Mouse (Mus musculus): ENCODE results near the gene Lpin1. TPM values are rescaled to one million over a fixed set of nuclear protein-coding genes. Genes with fewer than 3 reads are reported as not detected.

Gene Lpin1
- polyA plus RNA-seq, 1 experiment from 2014 or later: 8.1 TPM

DNA sequence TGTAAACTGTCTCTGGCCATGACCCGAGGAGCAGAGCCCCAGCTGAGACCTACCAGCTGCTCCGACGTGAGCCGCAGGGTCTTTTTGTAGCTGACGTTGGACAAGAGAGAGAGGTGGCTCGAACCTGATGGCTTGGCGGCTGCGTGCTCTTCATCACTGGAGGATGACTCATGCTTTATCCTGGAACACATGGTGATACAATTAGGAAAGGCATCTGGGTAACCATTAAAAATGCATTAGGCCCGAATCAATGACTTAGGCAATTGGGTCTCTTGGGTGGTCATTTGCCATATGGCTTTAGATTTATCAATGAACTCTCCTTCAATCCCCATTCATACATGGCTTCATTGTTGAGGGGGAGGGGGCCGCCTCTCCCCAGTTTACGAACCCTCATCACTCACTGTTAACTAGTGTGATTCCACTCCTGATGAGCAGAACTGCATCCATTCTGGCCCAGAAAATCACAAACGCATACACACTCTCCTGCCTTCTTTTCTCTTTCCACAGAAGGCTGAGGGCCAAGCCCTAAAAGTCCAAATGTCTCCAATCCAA lies 61.9 kb downstream of the Lpin1 start:
- Histone ChIP-seq H3K9ac (ENCODE audit: low read length) (no peak overlapping the region), H3K4me3 (ENCODE audit: low read length) (no peak overlapping the region), H3K9me3 (ENCODE audit: control insufficient read depth, low read length) (no peaks in the 10 kb centered on the region), H3K4me2 (ENCODE audit: low read depth, low read length) (no peak overlapping the region), H3K27me3 (ENCODE audit: control insufficient read depth, insufficient read depth, low read depth, low read length) (no peaks in the 10 kb centered on the region), H3K4me1 (replicated peaks; ENCODE audit: control insufficient read depth, insufficient read depth, low read length) (no peaks in the 10 kb centered on the region), H3K36me3 (ENCODE audit: control insufficient read depth, insufficient read depth, low read length) (no peaks in the 10 kb centered on the region), H3K27ac (ENCODE audit: low read length) (no peak overlapping the region)
- ATAC-seq (ENCODE audit: low read depth): no peak
- 72% methylated on average over 12 of the region's 12 CpGs for WGBS

GRCm38 (mm10) chr12:16541606-16542005 lies 69.2 kb downstream of the Lpin1 start:
- Histone ChIP-seq H3K9ac (ENCODE audit: low read length) (no peak overlapping the region), H3K27me3 (ENCODE audit: control insufficient read depth, insufficient read depth, low read depth, low read length) (no peaks in the 10 kb centered on the region), H3K27ac (ENCODE audit: low read length) (no peak overlapping the region), H3K4me3 (ENCODE audit: low read length) (no peak overlapping the region), H3K4me2 (ENCODE audit: low read depth, low read length) (no peak overlapping the region), H3K9me3 (ENCODE audit: control insufficient read depth, low read length) (no peaks in the 10 kb centered on the region), H3K4me1 (replicated peaks; ENCODE audit: control insufficient read depth, insufficient read depth, low read length) (no peaks in the 10 kb centered on the region), H3K36me3 (ENCODE audit: control insufficient read depth, insufficient read depth, low read length) (no peaks in the 10 kb centered on the region)
- WGBS: 71% methylated on average over 5 of the region's 5 CpGs
- ATAC-seq (ENCODE audit: low read depth): no peak

GRCm38 (mm10) chr12:16540712-16541111 lies 70.1 kb downstream of the Lpin1 start:
- no peaks in the 10 kb centered on the region for H3K36me3 ChIP-seq (ENCODE audit: control insufficient read depth, insufficient read depth, low read length)
- no peaks in the 10 kb centered on the region for H3K9me3 ChIP-seq (ENCODE audit: control insufficient read depth, low read length)
- no peaks in the 10 kb centered on the region for H3K27me3 ChIP-seq (ENCODE audit: control insufficient read depth, insufficient read depth, low read depth, low read length)
- no peak overlapping the region for H3K27ac ChIP-seq (ENCODE audit: low read length)
- H3K4me2 ChIP-seq (ENCODE audit: low read depth, low read length): no peak overlapping the region
- no peak for ATAC-seq (ENCODE audit: low read depth)
- H3K9ac ChIP-seq (ENCODE audit: low read length): no peak overlapping the region
- no peaks in the 10 kb centered on the region for H3K4me1 ChIP-seq (replicated peaks; ENCODE audit: control insufficient read depth, insufficient read depth, low read length)
- 78% methylated on average over 8 of the region's 8 CpGs for WGBS
- H3K4me3 ChIP-seq (ENCODE audit: low read length): no peak overlapping the region

GRCm38 (mm10) chr12:16539965-16540661 lies 70.7 kb downstream of the Lpin1 start:
- Histone ChIP-seq H3K36me3 (ENCODE audit: control insufficient read depth, insufficient read depth, low read length) (no peaks in the 10 kb centered on the region), H3K27me3 (ENCODE audit: control insufficient read depth, insufficient read depth, low read depth, low read length) (no peaks in the 10 kb centered on the region), H3K27ac (ENCODE audit: low read length) (no peak overlapping the region), H3K9ac (ENCODE audit: low read length) (no peak overlapping the region), H3K9me3 (ENCODE audit: control insufficient read depth, low read length) (no peaks in the 10 kb centered on the region), H3K4me1 (replicated peaks; ENCODE audit: control insufficient read depth, insufficient read depth, low read length) (no peaks in the 10 kb centered on the region), H3K4me2 (ENCODE audit: low read depth, low read length) (no peak overlapping the region), H3K4me3 (ENCODE audit: low read length) (no peak overlapping the region)
- ATAC-seq (ENCODE audit: low read depth): no peak
- 76% methylated on average over 5 of the region's 5 CpGs for WGBS

DNA sequence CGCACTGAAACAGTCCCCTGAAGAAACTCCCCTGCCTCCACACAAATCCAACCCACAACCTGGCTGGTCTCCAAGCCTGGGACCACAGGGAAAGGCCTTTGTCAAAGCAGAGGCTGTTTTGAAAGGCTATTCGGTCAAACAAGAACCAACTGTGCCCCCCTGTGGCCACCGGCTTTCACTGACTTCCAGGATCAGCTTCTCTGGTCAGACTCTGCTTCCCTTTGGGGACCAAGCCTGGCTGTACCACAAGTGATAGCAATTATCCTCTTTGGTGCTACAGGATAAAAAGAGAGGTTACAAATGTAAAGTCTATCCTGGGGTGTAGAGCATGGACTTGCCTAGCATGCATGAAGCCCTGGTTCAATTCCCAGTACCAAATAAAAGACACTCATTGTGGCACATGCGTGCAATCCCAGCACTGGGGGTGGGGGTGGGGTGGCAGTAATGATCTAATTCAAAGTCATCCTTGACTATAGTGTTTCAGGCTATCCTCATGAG lies 77.4 kb downstream of the Lpin1 start:
- no peak overlapping the region for H3K27ac ChIP-seq (ENCODE audit: low read length)
- ATAC-seq (ENCODE audit: low read depth): peak; percentile 60
- no peak overlapping the region for H3K4me2 ChIP-seq (ENCODE audit: low read depth, low read length)

GRCm38 (mm10) chr12:16532860-16533230 lies 77.9 kb downstream of the Lpin1 start:
- Histone ChIP-seq H3K27ac (ENCODE audit: low read length) (no peak overlapping the region), H3K4me3 (ENCODE audit: low read length) (no peak overlapping the region), H3K4me2 (ENCODE audit: low read depth, low read length) (no peak overlapping the region), H3K9ac (ENCODE audit: low read length) (peak overlapping the region; percentile 37), H3K4me1 (replicated peaks; ENCODE audit: control insufficient read depth, insufficient read depth, low read length) (peaks cover 7% of the 10 kb centered on the region; the same call in 1 of the 2 replicates), H3K36me3 (ENCODE audit: control insufficient read depth, insufficient read depth, low read length) (no peaks in the 10 kb centered on the region), H3K27me3 (ENCODE audit: control insufficient read depth, insufficient read depth, low read depth, low read length) (no peaks in the 10 kb centered on the region), H3K9me3 (ENCODE audit: control insufficient read depth, low read length) (no peaks in the 10 kb centered on the region)
- WGBS: 29% methylated on average over 7 of the region's 7 CpGs
- ATAC-seq (ENCODE audit: low read depth): peak; percentile 53; the same call in 1 of the 2 replicates

More for the DNA sequence above, 77.4 kb downstream of the Lpin1 start:
- H3K9ac ChIP-seq (ENCODE audit: low read length): peak overlapping the region; percentile 37
- H3K4me3 ChIP-seq (ENCODE audit: low read length): no peak overlapping the region
- peaks cover 7% of the 10 kb centered on the region; the same call in 1 of the 2 replicates for H3K4me1 ChIP-seq (replicated peaks; ENCODE audit: control insufficient read depth, insufficient read depth, low read length)
- H3K9me3 ChIP-seq (ENCODE audit: control insufficient read depth, low read length): no peaks in the 10 kb centered on the region
- H3K27me3 ChIP-seq (ENCODE audit: control insufficient read depth, insufficient read depth, low read depth, low read length): no peaks in the 10 kb centered on the region
- WGBS: 22% methylated on average over 4 of the region's 4 CpGs
- no peaks in the 10 kb centered on the region for H3K36me3 ChIP-seq (ENCODE audit: control insufficient read depth, insufficient read depth, low read length)

GRCm38 (mm10) chr12:16531956-16532859 lies 78.6 kb downstream of the Lpin1 start:
- 65% methylated on average over 15 of the region's 15 CpGs for WGBS
- no peak overlapping the region for H3K4me2 ChIP-seq (ENCODE audit: low read depth, low read length)
- H3K27ac ChIP-seq (ENCODE audit: low read length): no peak overlapping the region

DNA sequence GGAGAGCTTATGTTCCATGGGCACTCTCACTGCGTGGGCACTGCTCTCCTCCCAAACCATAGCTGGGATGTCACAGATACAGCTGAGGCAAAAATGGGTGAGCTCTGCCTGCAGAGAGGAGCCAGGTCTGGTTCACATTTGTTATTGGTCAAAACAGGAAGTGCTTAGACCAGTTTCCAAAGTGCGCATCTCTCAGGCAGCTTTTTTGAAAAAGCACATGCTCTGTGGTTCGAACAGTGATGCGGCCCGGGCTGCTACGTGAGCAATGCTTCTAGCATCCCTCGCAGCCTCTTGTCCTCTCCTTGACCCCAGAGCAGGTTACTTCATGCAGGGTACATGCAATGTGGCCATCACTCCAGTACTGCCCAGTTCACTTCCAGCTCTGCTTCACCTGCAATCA lies 82.1 kb downstream of the Lpin1 start:
- no peak overlapping the region for H3K9ac ChIP-seq (ENCODE audit: low read length)
- H3K4me3 ChIP-seq (ENCODE audit: low read length): no peak overlapping the region
- ATAC-seq (ENCODE audit: low read depth): no peak
- no peak overlapping the region for H3K4me2 ChIP-seq (ENCODE audit: low read depth, low read length)
- H3K27ac ChIP-seq (ENCODE audit: low read length): no peak overlapping the region
- H3K27me3 ChIP-seq (ENCODE audit: control insufficient read depth, insufficient read depth, low read depth, low read length): no peaks in the 10 kb centered on the region
- peaks cover 7% of the 10 kb centered on the region; the same call in 1 of the 2 replicates for H3K4me1 ChIP-seq (replicated peaks; ENCODE audit: control insufficient read depth, insufficient read depth, low read length)
- H3K9me3 ChIP-seq (ENCODE audit: control insufficient read depth, low read length): no peaks in the 10 kb centered on the region
- WGBS: 78% methylated on average over 7 of the region's 7 CpGs
- no peaks in the 10 kb centered on the region for H3K36me3 ChIP-seq (ENCODE audit: control insufficient read depth, insufficient read depth, low read length)

More at GRCm38 (mm10) chr12:16531956-16532859, 78.6 kb downstream of the Lpin1 start:
- H3K9me3 ChIP-seq (ENCODE audit: control insufficient read depth, low read length): no peaks in the 10 kb centered on the region
- no peaks in the 10 kb centered on the region for H3K36me3 ChIP-seq (ENCODE audit: control insufficient read depth, insufficient read depth, low read length)
- H3K27me3 ChIP-seq (ENCODE audit: control insufficient read depth, insufficient read depth, low read depth, low read length): no peaks in the 10 kb centered on the region
- ATAC-seq (ENCODE audit: low read depth): no peak; the same call in 1 of the 2 replicates
- H3K4me1 ChIP-seq (replicated peaks; ENCODE audit: control insufficient read depth, insufficient read depth, low read length): peaks cover 7% of the 10 kb centered on the region; the same call in 1 of the 2 replicates
- no peak overlapping the region for H3K4me3 ChIP-seq (ENCODE audit: low read length)
- H3K9ac ChIP-seq (ENCODE audit: low read length): no peak overlapping the region

DNA sequence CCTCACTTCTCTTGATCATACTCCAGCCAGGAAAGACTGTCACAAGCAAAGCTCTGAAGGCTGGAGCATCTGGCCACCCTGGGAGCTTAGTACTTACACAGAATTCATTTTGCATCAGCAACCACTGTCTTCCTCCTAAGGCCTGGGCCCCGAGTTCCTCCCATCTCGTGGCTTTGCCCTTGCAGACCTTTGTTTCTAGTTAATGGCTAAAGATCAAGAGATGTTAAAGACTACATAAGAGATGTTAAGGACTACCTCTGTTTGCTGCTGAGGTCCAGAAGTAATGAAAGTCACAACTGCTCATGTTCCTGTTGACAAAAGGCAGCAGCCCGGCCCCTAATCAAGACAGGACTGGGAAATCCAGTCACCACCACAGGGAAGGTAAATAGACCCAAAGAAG lies 82.8 kb downstream of the Lpin1 start:
- Histone ChIP-seq H3K36me3 (ENCODE audit: control insufficient read depth, insufficient read depth, low read length) (no peaks in the 10 kb centered on the region), H3K27me3 (ENCODE audit: control insufficient read depth, insufficient read depth, low read depth, low read length) (no peaks in the 10 kb centered on the region), H3K4me2 (ENCODE audit: low read depth, low read length) (no peak overlapping the region), H3K9ac (ENCODE audit: low read length) (no peak overlapping the region), H3K9me3 (ENCODE audit: control insufficient read depth, low read length) (no peaks in the 10 kb centered on the region), H3K4me3 (ENCODE audit: low read length) (no peak overlapping the region), H3K27ac (ENCODE audit: low read length) (no peak overlapping the region), H3K4me1 (replicated peaks; ENCODE audit: control insufficient read depth, insufficient read depth, low read length) (peaks cover 4% of the 10 kb centered on the region; the same call in 1 of the 2 replicates)
- WGBS: 44% methylated on average over 3 of the region's 3 CpGs
- no peak for ATAC-seq (ENCODE audit: low read depth)

Data from lung, embryonic 16.5 days (tissue).